11 mouse cellular contexts compared by ENCODE assay signal in the genomic region with DNA sequence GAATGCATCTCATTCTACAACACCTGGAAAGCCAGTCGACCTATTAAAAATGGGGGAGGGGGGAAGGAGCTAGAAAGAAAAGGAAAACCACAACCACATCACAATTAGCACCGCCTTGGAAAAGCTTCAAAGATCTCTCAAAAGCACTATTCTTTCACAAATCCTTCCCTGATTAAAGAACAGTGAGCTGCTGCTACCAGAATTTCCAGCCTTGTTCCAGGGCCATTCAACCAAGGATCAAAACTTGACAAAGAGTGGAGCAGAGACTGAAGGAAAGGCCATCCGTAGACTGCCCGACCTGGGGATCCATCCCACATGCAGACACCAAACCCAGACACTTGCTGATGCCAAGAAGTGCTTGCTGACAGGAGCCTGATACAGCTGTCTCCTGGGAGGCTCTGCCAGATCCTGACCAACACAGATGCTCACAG.
DNase-seq lines count a peak whose midpoint lies in the region; ATAC-seq and TF ChIP-seq lines count a peak whose summit lies in the region.
"Had no signal": no experiment of that assay in that cellular context is flagged by ENCODE, and none has a peak within 500 bp of the region (broad histone marks: within the 10 kb centered on the region; RNA-seq: fewer than 3 reads in every experiment).

No protein-coding gene starts in this region.

- no peak overlapping the region for H3K4me3 ChIP-seq in hindbrain, embryonic 13.5 days
- no peak overlapping the region for H3K4me3 ChIP-seq in hindbrain, postnatal 0 days (ENCODE audit: low read length)
- no peak overlapping the region for H3K4me3 ChIP-seq in forebrain, embryonic 16.5 days (replicated peaks; ENCODE audit: low read length)
- H3K4me3 ChIP-seq: midbrain, embryonic 10.5 days had no signal

- peaks cover 18% of the 10 kb centered on the region; the same call in 1 of the 2 replicates for H3K4me1 ChIP-seq in hindbrain, embryonic 13.5 days (replicated peaks)
- H3K4me1 ChIP-seq in hindbrain, postnatal 0 days (ENCODE audit: insufficient read depth, low read length) = 0 out of 2 replicates have a peak, but pooled peaks cover 3% of the 10 kb centered on the region
- H3K4me1 ChIP-seq in forebrain, embryonic 16.5 days (replicated peaks; ENCODE audit: control insufficient read depth, insufficient read depth, low read length) = peaks cover 29% of the 10 kb centered on the region

- WGBS in hindbrain, embryonic 13.5 days = 63% methylated on average over 4 of the region's 4 CpGs
- 41% methylated on average over 4 of the region's 4 CpGs for WGBS in hindbrain, postnatal 0 days
- 7% methylated on average over 4 of the region's 4 CpGs for WGBS in forebrain, embryonic 16.5 days

- H3K9me3 ChIP-seq in hindbrain, embryonic 13.5 days = no peaks in the 10 kb centered on the region
- H3K9me3 ChIP-seq in hindbrain, postnatal 0 days (ENCODE audit: low read length) = no peaks in the 10 kb centered on the region
- H3K9me3 ChIP-seq in forebrain, embryonic 16.5 days (ENCODE audit: control insufficient read depth, low read length) = no peaks in the 10 kb centered on the region
- H3K9me3 ChIP-seq: midbrain, embryonic 10.5 days had no signal

- H3K9ac ChIP-seq in hindbrain, embryonic 13.5 days = no peak overlapping the region
- H3K9ac ChIP-seq in hindbrain, postnatal 0 days (replicated peaks; ENCODE audit: low read length) = no peak overlapping the region
- no peak overlapping the region for H3K9ac ChIP-seq in forebrain, embryonic 16.5 days (replicated peaks; ENCODE audit: low read depth, low read length)

- H3K36me3 ChIP-seq in hindbrain, embryonic 13.5 days = no peaks in the 10 kb centered on the region; the same call in 1 of the 2 replicates
- H3K36me3 ChIP-seq in hindbrain, postnatal 0 days (ENCODE audit: insufficient read depth, low read length) = no peaks in the 10 kb centered on the region
- no peaks in the 10 kb centered on the region for H3K36me3 ChIP-seq in forebrain, embryonic 16.5 days (ENCODE audit: control insufficient read depth, insufficient read depth)
- H3K36me3 ChIP-seq: midbrain, embryonic 10.5 days had no signal

- H3K27ac ChIP-seq in hindbrain, embryonic 13.5 days = 0 out of 2 replicates have a peak overlapping the region, but pooled peaks have one; percentile 32
- H3K27ac ChIP-seq in hindbrain, postnatal 0 days = no peak overlapping the region
- H3K27ac ChIP-seq in forebrain, embryonic 16.5 days (ENCODE audit: low read length) = no peak overlapping the region
- H3K27ac ChIP-seq: midbrain, embryonic 10.5 days had no signal

- peak; percentile 34 for DNase-seq in cerebellum, adult 9-11 months
- no peak for DNase-seq in cerebellum, postnatal 14 days
- DNase-seq in hindbrain, postnatal 0 days (ENCODE audit: low spot score) = no peak
- peak; percentile 73 for DNase-seq in Muller cell, postnatal 12 days (ENCODE audit: inconsistent ontology term)
- DNase-seq in thymus, postnatal 14 days = no peak
- no peak for DNase-seq in frontal cortex, postnatal 14 days (ENCODE audit: low spot score in 2 of 2)
- DNase-seq: adrenal gland, postnatal 14 days; lung, adult 18-20 months had no signal

- TF ChIP-seq CTCF in hindbrain, postnatal 0 days (IDR thresholded peaks at IDR 0.05; ENCODE audit: low read depth) = no peak

- no peaks in the 10 kb centered on the region for H3K27me3 ChIP-seq in hindbrain, embryonic 13.5 days
- H3K27me3 ChIP-seq in hindbrain, postnatal 0 days (ENCODE audit: insufficient read depth, low read length) = no peaks in the 10 kb centered on the region
- no peaks in the 10 kb centered on the region for H3K27me3 ChIP-seq in forebrain, embryonic 16.5 days (replicated peaks; ENCODE audit: control insufficient read depth, insufficient read depth, low read length)

- no peak for ATAC-seq in hindbrain, embryonic 13.5 days (ENCODE audit: low FRiP score)
- ATAC-seq in hindbrain, postnatal 0 days = no peak
- ATAC-seq in forebrain, embryonic 16.5 days = peak; percentile 8; the same call in 1 of the 2 replicates

- no peak overlapping the region for H3K4me2 ChIP-seq in hindbrain, embryonic 13.5 days
- no peak overlapping the region for H3K4me2 ChIP-seq in hindbrain, postnatal 0 days (ENCODE audit: low read depth, low read length)
- H3K4me2 ChIP-seq in forebrain, embryonic 16.5 days (ENCODE audit: low read length) = no peak overlapping the region

Comparison
In these comparisons a context has a peak if more than half of its experiments do, and no peak if none do; other contexts are left out.
1. DNase-seq: peak in cerebellum, adult 9-11 months (single experiment) and Muller cell, postnatal 12 days (single experiment); none in cerebellum, postnatal 14 days (0 of 2), hindbrain, postnatal 0 days (single experiment), thymus, postnatal 14 days (single experiment) and frontal cortex, postnatal 14 days (0 of 2).